Mouse (Mus musculus): ENCODE data around the gene Imp4.

- TF ChIP-seq CTCF (IDR thresholded peaks at IDR 0.05; ENCODE audit: control insufficient read depth, insufficient read depth, low read length): no peak
- TF ChIP-seq POLR2A (IDR thresholded peaks at IDR 0.05; ENCODE audit: borderline replicate concordance, control insufficient read depth, low read depth, low read length): no peak
Measured at GRCm38 (mm10) chr1:34435371-34436120, 4.1 kb upstream of the Imp4 start.
